Mouse (Mus musculus) liver, embryonic 12.5 days (tissue): ENCODE results near the gene Gsn. TPM values are rescaled to one million over a fixed set of nuclear protein-coding genes. Genes with fewer than 3 reads are reported as not detected.

Experiments
- ATAC-seq: fragments of 200-750 bp; cut with Nextera tagmentation; 2 replicates; pipeline ENCODE4 v1.8.0; 2017; ENCODE audit warnings: moderate number of reproducible peaks, mild to moderate bottlenecking, moderate library complexity
- H3K27ac ChIP-seq: fragments of 300-500 bp; sonication (generic); 2 replicates; pipeline ENCODE4 v1.5.1; 2016; ENCODE audit warnings: mild to moderate bottlenecking
- H3K27me3 ChIP-seq: fragments of 300-500 bp; sonication (generic); replicated peaks from 2 replicates; pipeline ENCODE4 v1.6.1; 2016; ENCODE audit warnings: mild to moderate bottlenecking, moderate library complexity
- H3K36me3 ChIP-seq: fragments of 300-500 bp; sonication (generic); 2 replicates; pipeline ENCODE4 v1.6.1; 2016; ENCODE audit warnings: mild to moderate bottlenecking, moderate library complexity
- H3K4me1 ChIP-seq: fragments of 300-500 bp; sonication (generic); 2 replicates; pipeline ENCODE4 v1.6.1; 2016
- H3K4me2 ChIP-seq: fragments of 300-500 bp; sonication (generic); 2 replicates; pipeline ENCODE4 v1.6.1; 2016; ENCODE audit warnings: mild to moderate bottlenecking, moderate library complexity
- H3K4me3 ChIP-seq: fragments of 300-500 bp; sonication (generic); 2 replicates; pipeline ENCODE4 v1.5.1; 2016; ENCODE audit warnings: mild to moderate bottlenecking, moderate library complexity
- H3K9ac ChIP-seq: fragments of 300-500 bp; sonication (generic); 2 replicates; pipeline ENCODE4 v1.6.1; 2016; ENCODE audit warnings: mild to moderate bottlenecking, moderate library complexity
- H3K9me3 ChIP-seq: fragments of 300-500 bp; sonication (generic); replicated peaks from 2 replicates; pipeline ENCODE4 v1.6.1; 2016; ENCODE audit warnings: mild to moderate bottlenecking, moderate library complexity
- WGBS: fragments of 180-500 bp; shearing (Covaris S2); methylation state at CpG from one replicate; pipeline ENCODE4 v1.1.7; 2016; ENCODE audit not compliant: insufficient replicate concordance; 5-methylcytosine and 5-hydroxymethylcytosine counted together
- polyA plus RNA-seq: library from polyadenylated mRNA; unstranded; fragments of >200 nt; fragmentation: Nextera tagmentation; extraction: Ambion mirVana; gene quantifications from 2 replicates; pipeline ENCODE4 v1.2.1, GENCODE M21; 2016

Gsn gene
- polyA plus RNA-seq, 1 experiment from 2014 or later = 80.4 TPM

- Histone ChIP-seq H3K27ac (peak overlapping the region; percentile 100), H3K4me1 (peaks cover 77% of the 10 kb centered on the region), H3K9me3 (no peaks in the 10 kb centered on the region), H3K36me3 (peaks cover 48% of the 10 kb centered on the region), H3K4me3 (peak overlapping the region; percentile 90), H3K9ac (peak overlapping the region; percentile 97), H3K4me2 (peak overlapping the region; percentile 81), H3K27me3 (no peaks in the 10 kb centered on the region)
- no peak for ATAC-seq
These were observed 77.5 kb downstream of the Gsn start for GRCm38 (mm10) chr2:35333670-35334069.

GRCm38 (mm10) chr2:35335620-35336019 lies 79.4 kb downstream of the Gsn start:
- peaks cover 60% of the 10 kb centered on the region for H3K4me1 ChIP-seq
- no peak for ATAC-seq
- H3K9me3 ChIP-seq = no peaks in the 10 kb centered on the region

GRCm38 (mm10) chr2:35336388-35337280 lies 80.5 kb downstream of the Gsn start, which contains the start of gene Stom:
Gene Stom, minus strand, starts transcription at chr2:35336976.
- ATAC-seq = peak; percentile 94
- peak within 1 kb of the TSS; percentile 97 for H3K9ac ChIP-seq
- peak within 1 kb of the TSS; percentile 81 for H3K4me2 ChIP-seq
- peaks cover 26% of the 10 kb centered on the region for H3K36me3 ChIP-seq
- peaks cover 50% of the 10 kb centered on the region for H3K4me1 ChIP-seq
- H3K27ac ChIP-seq = peak within 1 kb of the TSS; percentile 100
- peak within 1 kb of the TSS; percentile 90 for H3K4me3 ChIP-seq
- H3K9me3 ChIP-seq = no peaks in the 10 kb centered on the region
- under 1% methylated on average over 45 of the region's 45 CpGs for WGBS
- H3K27me3 ChIP-seq = no peaks in the 10 kb centered on the region; the same call in 1 of the 2 replicates

More at GRCm38 (mm10) chr2:35335620-35336019, 79.4 kb downstream of the Gsn start:
- Histone ChIP-seq H3K4me3 (peak overlapping the region; percentile 90), H3K27me3 (no peaks in the 10 kb centered on the region), H3K4me2 (peak overlapping the region; percentile 81), H3K9ac (peak overlapping the region; percentile 97), H3K36me3 (peaks cover 31% of the 10 kb centered on the region), H3K27ac (peak overlapping the region; percentile 100)
- WGBS = 16% methylated on average over 7 of the region's 7 CpGs

- Histone ChIP-seq H3K9me3 (no peaks in the 10 kb centered on the region), H3K4me3 (peak overlapping the region; percentile 90), H3K27me3 (no peaks in the 10 kb centered on the region; the same call in 1 of the 2 replicates), H3K9ac (peak overlapping the region; percentile 70), H3K27ac (peak overlapping the region; percentile 100), H3K4me2 (peak overlapping the region; percentile 81), H3K36me3 (peaks cover 19% of the 10 kb centered on the region), H3K4me1 (peaks cover 42% of the 10 kb centered on the region)
- no peak for ATAC-seq
- 63% methylated on average over 10 of the region's 10 CpGs for WGBS
These were observed 81.2 kb downstream of the Gsn start for GRCm38 (mm10) chr2:35337419-35337818.

- Histone ChIP-seq H3K9ac (no peak overlapping the region), H3K4me2 (no peak overlapping the region), H3K4me1 (peaks cover 36% of the 10 kb centered on the region), H3K27me3 (no peaks in the 10 kb centered on the region; the same call in 1 of the 2 replicates), H3K9me3 (no peaks in the 10 kb centered on the region), H3K36me3 (peaks cover 12% of the 10 kb centered on the region), H3K4me3 (no peak overlapping the region), H3K27ac (peak overlapping the region; percentile 67; the same call in 1 of the 2 replicates)
- ATAC-seq = no peak
- 66% methylated on average over 1 of the region's 1 CpGs for WGBS
These were observed 81.9 kb downstream of the Gsn start for GRCm38 (mm10) chr2:35338036-35338435.

- 74% methylated on average over 6 of the region's 6 CpGs for WGBS
- Histone ChIP-seq H3K9ac (no peak overlapping the region), H3K4me1 (peaks cover 29% of the 10 kb centered on the region), H3K9me3 (no peaks in the 10 kb centered on the region), H3K36me3 (peaks cover 10% of the 10 kb centered on the region), H3K27ac (peak overlapping the region; percentile 67), H3K4me2 (no peak overlapping the region), H3K4me3 (no peak overlapping the region), H3K27me3 (no peaks in the 10 kb centered on the region; the same call in none of the 2 replicates)
- ATAC-seq = no peak
These were observed 82.5 kb downstream of the Gsn start for GRCm38 (mm10) chr2:35338707-35339106.

GRCm38 (mm10) chr2:35342605-35343004 lies 86.4 kb downstream of the Gsn start:
- H3K27ac ChIP-seq = no peak overlapping the region
- ATAC-seq = no peak
- 53% methylated on average over 3 of the region's 3 CpGs for WGBS
- peaks cover 12% of the 10 kb centered on the region for H3K4me1 ChIP-seq
- no peaks in the 10 kb centered on the region for H3K36me3 ChIP-seq
- H3K4me2 ChIP-seq = no peak overlapping the region
- H3K27me3 ChIP-seq = no peaks in the 10 kb centered on the region; the same call in none of the 2 replicates
- H3K4me3 ChIP-seq = no peak overlapping the region
- H3K9ac ChIP-seq = no peak overlapping the region
- H3K9me3 ChIP-seq = no peaks in the 10 kb centered on the region

- Histone ChIP-seq H3K4me2 (no peak overlapping the region), H3K4me1 (peaks cover 7% of the 10 kb centered on the region), H3K27ac (no peak overlapping the region), H3K9me3 (no peaks in the 10 kb centered on the region), H3K9ac (no peak overlapping the region), H3K36me3 (no peaks in the 10 kb centered on the region), H3K27me3 (no peaks in the 10 kb centered on the region; the same call in none of the 2 replicates), H3K4me3 (no peak overlapping the region)
- ATAC-seq = no peak
- 50% methylated on average over 2 of the region's 2 CpGs for WGBS
These were observed 89.8 kb downstream of the Gsn start for GRCm38 (mm10) chr2:35345984-35346383.

- ATAC-seq = peak; percentile 42; the same call in 1 of the 2 replicates
- H3K4me3 ChIP-seq = no peak overlapping the region
- 39% methylated on average over 5 of the region's 5 CpGs for WGBS
These were observed 93.0 kb downstream of the Gsn start for GRCm38 (mm10) chr2:35349184-35349583.

More at GRCm38 (mm10) chr2:35349184-35349583, 93.0 kb downstream of the Gsn start:
- Histone ChIP-seq H3K4me2 (no peak overlapping the region), H3K27ac (no peak overlapping the region), H3K9me3 (no peaks in the 10 kb centered on the region), H3K36me3 (no peaks in the 10 kb centered on the region), H3K4me1 (peaks cover 7% of the 10 kb centered on the region), H3K27me3 (peaks cover 6% of the 10 kb centered on the region), H3K9ac (no peak overlapping the region)

Other genes starting within 250 kb of the Gsn start
- 14.2 and 16.0 TPM in 2 replicates for gene Hc, start 194.9 kb upstream of the Gsn start, polyA plus RNA-seq
- gene AI182371, start 154.8 kb upstream of the Gsn start, polyA plus RNA-seq = 5.3 and 5.5 TPM in 2 replicates
- 10.9 and 12.7 TPM in 2 replicates for gene Cntrl, start 146.9 kb upstream of the Gsn start, polyA plus RNA-seq
- 141 and 143 TPM in 2 replicates for gene Rab14, start 55.3 kb upstream of the Gsn start, polyA plus RNA-seq
- 134 TPM in 2 replicates for gene Stom, start 80.6 kb downstream of the Gsn start, polyA plus RNA-seq
- not detected in 2 replicates for gene 4930568D16Rik, start 111.3 kb downstream of the Gsn start, polyA plus RNA-seq
- gene 4930402F06Rik, start 140.8 kb downstream of the Gsn start, polyA plus RNA-seq = not detected in 2 replicates
- gene Ggta1, start 206.9 kb downstream of the Gsn start, polyA plus RNA-seq = 12.7 and 13.0 TPM in 2 replicates